Mouse (Mus musculus): Measurements from ENCODE around the gene Mslnl.
A peak's percentile ranks its signal among the peaks of the same experiment; 100 is the strongest.
"Not testable (repeated sequence)": the region's sequence is repeated elsewhere in the genome, so short reads cannot be mapped to it uniquely, and the experiment has no call there.

The Mslnl gene

GRCm38 (mm10) chr17:25725264-25725663, 10.6 kb upstream of the Mslnl start:
- no peak for DNase-seq (ENCODE audit: low read depth, low spot score)
- H3K27me3 ChIP-seq (ENCODE audit: control insufficient read depth, insufficient read depth, low read length, poor library complexity, severe bottlenecking), result no peaks in the 10 kb centered on the region
- no peaks in the 10 kb centered on the region for H3K36me3 ChIP-seq (ENCODE audit: control insufficient read depth, insufficient read depth, low read length, poor library complexity, severe bottlenecking)

GRCm38 (mm10) chr17:25727265-25728008, 8.4 kb upstream of the Mslnl start, which contains the start of the genes Chtf18 and Rpusd1:
Chtf18 (minus strand) TSS chr17:25727419.
Rpusd1 (plus strand) TSS chr17:25727670.
- Histone ChIP-seq H3K27me3 (ENCODE audit: control insufficient read depth, insufficient read depth, low read length, poor library complexity, severe bottlenecking) (no peaks in the 10 kb centered on the region), H3K36me3 (ENCODE audit: control insufficient read depth, insufficient read depth, low read length, poor library complexity, severe bottlenecking) (no peaks in the 10 kb centered on the region)
- DNase-seq (ENCODE audit: low read depth, low spot score), result peak; percentile 99

DNA sequence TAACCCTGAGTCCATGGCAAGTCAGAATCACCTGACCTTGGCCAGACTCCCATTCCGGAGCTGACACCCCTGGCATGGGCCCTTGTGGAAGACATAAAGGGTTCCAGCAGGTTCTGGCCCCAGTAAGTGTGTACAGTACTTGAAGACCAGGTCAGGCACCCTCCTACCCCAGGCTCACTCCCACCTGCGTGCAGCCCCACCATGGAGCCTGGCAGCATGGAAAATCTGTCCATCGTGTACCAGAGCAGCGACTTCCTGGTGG, 7.9 kb upstream of the Mslnl start:
- no peak for DNase-seq (ENCODE audit: low read depth, low spot score)
- Histone ChIP-seq H3K36me3 (ENCODE audit: control insufficient read depth, insufficient read depth, low read length, poor library complexity, severe bottlenecking) (no peaks in the 10 kb centered on the region), H3K27me3 (ENCODE audit: control insufficient read depth, insufficient read depth, low read length, poor library complexity, severe bottlenecking) (no peaks in the 10 kb centered on the region)

GRCm38 (mm10) chr17:25732082-25732481, 3.8 kb upstream of the Mslnl start:
- peak; percentile 90 for DNase-seq (ENCODE audit: low read depth, low spot score)
- H3K27me3 ChIP-seq (ENCODE audit: control insufficient read depth, insufficient read depth, low read length, poor library complexity, severe bottlenecking), result no peaks in the 10 kb centered on the region
- no peaks in the 10 kb centered on the region for H3K36me3 ChIP-seq (ENCODE audit: control insufficient read depth, insufficient read depth, low read length, poor library complexity, severe bottlenecking)

DNA sequence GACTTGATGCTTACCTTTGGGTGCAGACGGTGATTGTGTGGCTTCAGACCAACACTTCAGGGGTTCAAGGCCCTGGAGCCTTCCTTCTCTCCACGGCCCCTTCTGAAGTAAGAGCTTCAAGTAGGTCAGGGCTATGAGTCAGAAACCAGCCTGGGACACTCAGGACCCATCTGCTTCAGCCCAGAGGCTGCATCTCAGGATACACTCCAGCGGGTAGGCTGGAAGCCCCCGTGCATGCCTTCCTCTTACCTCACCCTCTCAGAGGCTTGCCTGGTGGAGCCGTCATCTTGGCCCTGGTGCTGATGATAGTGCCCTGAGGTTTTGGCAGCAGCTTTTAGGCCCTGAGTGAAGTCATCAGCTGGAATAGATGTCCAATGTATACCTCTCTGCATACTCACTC, 596 bp upstream of the Mslnl start:
- Histone ChIP-seq H3K36me3 (ENCODE audit: control insufficient read depth, insufficient read depth, low read length, poor library complexity, severe bottlenecking) (no peaks in the 10 kb centered on the region), H3K27me3 (ENCODE audit: control insufficient read depth, insufficient read depth, low read length, poor library complexity, severe bottlenecking) (no peaks in the 10 kb centered on the region)
- no peak for DNase-seq (ENCODE audit: low read depth, low spot score)

GRCm38 (mm10) chr17:25738861-25739260, 3.0 kb downstream of the Mslnl start:
- H3K27me3 ChIP-seq (ENCODE audit: control insufficient read depth, insufficient read depth, low read length, poor library complexity, severe bottlenecking), result no peaks in the 10 kb centered on the region
- no peaks in the 10 kb centered on the region for H3K36me3 ChIP-seq (ENCODE audit: control insufficient read depth, insufficient read depth, low read length, poor library complexity, severe bottlenecking)
- DNase-seq (ENCODE audit: low read depth, low spot score), result no peak

DNA sequence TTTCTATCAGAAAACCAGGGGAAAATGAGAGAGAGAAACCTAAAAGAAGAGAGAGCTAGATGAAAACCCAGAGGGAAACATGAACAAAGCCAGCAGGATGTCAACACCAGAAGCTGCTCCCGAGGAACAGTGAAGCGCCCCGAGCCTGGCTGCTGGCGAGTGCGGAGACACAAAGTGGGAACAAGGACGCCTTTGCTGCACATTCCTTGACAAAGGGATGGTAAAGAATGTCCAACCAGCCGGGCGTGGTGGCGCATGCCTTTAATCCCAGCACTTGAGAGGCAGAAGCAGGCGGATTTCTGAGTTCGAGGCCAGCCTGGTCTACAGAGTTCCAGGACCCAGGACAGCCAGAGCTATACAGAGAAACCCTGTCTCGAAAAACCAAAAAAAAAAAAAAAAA, 5.6 kb downstream of the Mslnl start:
- not testable (repeated sequence) for DNase-seq (ENCODE audit: low read depth, low spot score); H3K27me3 ChIP-seq (ENCODE audit: control insufficient read depth, insufficient read depth, low read length, poor library complexity, severe bottlenecking); H3K36me3 ChIP-seq (ENCODE audit: control insufficient read depth, insufficient read depth, low read length, poor library complexity, severe bottlenecking)

- no peak for DNase-seq (ENCODE audit: low read depth, low spot score)
- Histone ChIP-seq H3K36me3 (ENCODE audit: control insufficient read depth, insufficient read depth, low read length, poor library complexity, severe bottlenecking) (no peaks in the 10 kb centered on the region), H3K27me3 (ENCODE audit: control insufficient read depth, insufficient read depth, low read length, poor library complexity, severe bottlenecking) (no peaks in the 10 kb centered on the region)
Observed at GRCm38 (mm10) chr17:25743831-25744230, 8.0 kb downstream of the Mslnl start.

DNA sequence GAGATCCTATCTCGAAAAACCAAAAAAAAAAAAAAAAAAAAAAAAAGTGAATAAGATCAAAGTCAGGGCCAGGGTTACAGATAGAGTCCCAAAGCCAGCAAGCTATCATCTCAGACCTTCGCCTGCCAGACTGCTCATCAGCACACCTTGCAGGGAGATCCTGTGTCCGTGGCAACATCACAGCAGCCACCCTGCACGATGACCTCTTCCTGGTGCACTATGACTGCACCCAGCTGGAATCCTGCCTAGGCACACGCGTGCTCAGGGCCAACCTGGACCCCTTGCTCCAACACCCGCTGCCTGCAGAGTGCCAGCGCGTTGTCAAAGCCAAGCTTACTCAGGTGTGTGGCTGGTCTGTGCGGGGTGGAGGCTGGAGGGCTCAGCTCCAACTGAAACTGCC, 8.5 kb downstream of the Mslnl start:
- no peak for DNase-seq (ENCODE audit: low read depth, low spot score)
- Histone ChIP-seq H3K36me3 (ENCODE audit: control insufficient read depth, insufficient read depth, low read length, poor library complexity, severe bottlenecking) (no peaks in the 10 kb centered on the region), H3K27me3 (ENCODE audit: control insufficient read depth, insufficient read depth, low read length, poor library complexity, severe bottlenecking) (no peaks in the 10 kb centered on the region)

DNA sequence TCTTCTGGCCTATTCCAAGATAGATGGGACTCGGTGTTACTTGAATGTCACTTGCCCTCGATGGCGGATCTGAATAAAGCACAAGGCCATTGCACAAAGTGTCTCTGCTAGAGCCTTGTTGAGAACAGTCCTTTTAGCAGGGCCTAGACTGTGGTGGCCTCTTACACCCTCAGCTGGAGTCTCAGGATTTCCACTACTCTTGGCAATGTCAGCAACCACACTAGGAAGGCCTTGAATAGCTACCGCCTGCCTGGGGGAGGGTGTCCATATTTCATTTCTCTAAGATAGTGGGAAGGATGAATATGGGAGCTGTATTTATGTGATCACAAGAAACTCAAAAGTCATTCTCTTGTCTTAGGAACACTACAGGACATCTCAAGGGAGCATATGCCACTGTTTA, 12.4 kb downstream of the Mslnl start:
- no peaks in the 10 kb centered on the region for H3K36me3 ChIP-seq (ENCODE audit: control insufficient read depth, insufficient read depth, low read length, poor library complexity, severe bottlenecking)
- no peak for DNase-seq (ENCODE audit: low read depth, low spot score)
- H3K27me3 ChIP-seq (ENCODE audit: control insufficient read depth, insufficient read depth, low read length, poor library complexity, severe bottlenecking), result no peaks in the 10 kb centered on the region

- no peaks in the 10 kb centered on the region for H3K27me3 ChIP-seq (ENCODE audit: control insufficient read depth, insufficient read depth, low read length, poor library complexity, severe bottlenecking)
- no peak for DNase-seq (ENCODE audit: low read depth, low spot score)
- no peaks in the 10 kb centered on the region for H3K36me3 ChIP-seq (ENCODE audit: control insufficient read depth, insufficient read depth, low read length, poor library complexity, severe bottlenecking)
Observed at GRCm38 (mm10) chr17:25749314-25749713, 13.5 kb downstream of the Mslnl start.

- H3K27me3 ChIP-seq (ENCODE audit: control insufficient read depth, insufficient read depth, low read length, poor library complexity, severe bottlenecking), result no peaks in the 10 kb centered on the region
- DNase-seq (ENCODE audit: low read depth, low spot score), result no peak
- H3K36me3 ChIP-seq (ENCODE audit: control insufficient read depth, insufficient read depth, low read length, poor library complexity, severe bottlenecking), result no peaks in the 10 kb centered on the region
Observed at GRCm38 (mm10) chr17:25751446-25751845, 15.6 kb downstream of the Mslnl start.

GRCm38 (mm10) chr17:25754241-25754640, 18.4 kb downstream of the Mslnl start, which contains the start of gene Msln:
Msln (minus strand) TSS chr17:25754378.
- Histone ChIP-seq H3K36me3 (ENCODE audit: control insufficient read depth, insufficient read depth, low read length, poor library complexity, severe bottlenecking) (no peaks in the 10 kb centered on the region), H3K27me3 (ENCODE audit: control insufficient read depth, insufficient read depth, low read length, poor library complexity, severe bottlenecking) (no peaks in the 10 kb centered on the region)
- DNase-seq (ENCODE audit: low read depth, low spot score), result no peak

DNA sequence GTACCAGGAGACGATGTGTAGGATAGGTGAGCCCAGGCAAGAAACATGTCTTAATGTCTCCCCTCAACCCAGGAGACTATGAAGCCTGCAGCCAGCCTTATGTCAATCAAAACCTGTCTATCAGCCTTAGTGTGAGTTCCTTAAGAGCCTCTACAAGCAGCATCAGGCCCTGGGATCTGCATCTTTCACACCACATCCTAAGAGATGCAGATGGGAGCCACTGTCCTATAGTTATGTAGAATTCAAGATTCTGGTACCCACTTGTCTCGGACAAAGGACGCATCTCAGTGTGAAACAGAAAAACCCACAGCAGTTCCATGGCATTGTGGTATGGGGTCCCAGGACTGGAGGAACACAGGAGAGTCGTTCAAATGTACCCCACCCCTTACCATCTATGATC, 19.2 kb downstream of the Mslnl start:
- Histone ChIP-seq H3K36me3 (ENCODE audit: control insufficient read depth, insufficient read depth, low read length, poor library complexity, severe bottlenecking) (no peaks in the 10 kb centered on the region), H3K27me3 (ENCODE audit: control insufficient read depth, insufficient read depth, low read length, poor library complexity, severe bottlenecking) (no peaks in the 10 kb centered on the region)
- DNase-seq (ENCODE audit: low read depth, low spot score), result no peak

DNA sequence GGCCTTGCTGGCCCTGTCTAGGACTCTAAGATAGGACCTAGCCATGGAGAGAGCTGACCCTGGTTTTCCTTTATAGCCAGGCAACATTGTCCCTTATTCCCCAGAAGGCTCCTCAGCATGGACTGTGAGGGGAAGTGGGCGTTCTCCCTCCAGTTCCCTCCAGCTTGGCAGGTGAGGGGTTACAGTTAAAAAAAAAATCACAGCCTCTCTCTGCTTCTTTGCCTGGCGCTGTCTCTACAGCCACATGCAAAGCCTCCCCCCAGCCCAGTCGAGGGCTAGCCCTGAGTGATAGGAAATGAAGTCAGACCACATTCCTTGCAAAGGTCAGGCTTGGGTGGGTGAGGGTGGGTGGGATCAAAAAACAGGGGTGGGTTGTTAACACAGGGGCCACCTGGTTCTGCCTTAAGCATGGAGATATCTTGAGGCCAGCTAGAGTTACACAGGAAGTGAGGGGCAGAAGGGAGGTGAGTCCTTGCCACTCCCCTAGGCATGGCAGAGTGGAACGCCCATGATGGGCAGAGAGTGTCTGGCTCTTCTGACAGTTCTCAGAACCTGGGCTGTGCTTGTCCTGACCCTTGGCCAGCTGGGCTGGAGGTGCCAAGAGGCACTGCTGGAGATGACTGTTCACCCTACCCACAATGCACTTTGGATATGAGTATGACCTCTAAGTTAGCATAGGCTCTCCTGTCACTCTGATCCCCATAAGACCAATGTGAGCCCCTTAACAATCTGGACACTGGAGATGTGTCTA, 20.0 kb downstream of the Mslnl start:
- DNase-seq (ENCODE audit: low read depth, low spot score), result no peak
- Histone ChIP-seq H3K27me3 (ENCODE audit: control insufficient read depth, insufficient read depth, low read length, poor library complexity, severe bottlenecking) (no peaks in the 10 kb centered on the region), H3K36me3 (ENCODE audit: control insufficient read depth, insufficient read depth, low read length, poor library complexity, severe bottlenecking) (no peaks in the 10 kb centered on the region)

Measured in splenic B cell, adult 2 months (primary cell).